8 mouse cellular contexts compared by ENCODE assay signal in the genomic region with DNA sequence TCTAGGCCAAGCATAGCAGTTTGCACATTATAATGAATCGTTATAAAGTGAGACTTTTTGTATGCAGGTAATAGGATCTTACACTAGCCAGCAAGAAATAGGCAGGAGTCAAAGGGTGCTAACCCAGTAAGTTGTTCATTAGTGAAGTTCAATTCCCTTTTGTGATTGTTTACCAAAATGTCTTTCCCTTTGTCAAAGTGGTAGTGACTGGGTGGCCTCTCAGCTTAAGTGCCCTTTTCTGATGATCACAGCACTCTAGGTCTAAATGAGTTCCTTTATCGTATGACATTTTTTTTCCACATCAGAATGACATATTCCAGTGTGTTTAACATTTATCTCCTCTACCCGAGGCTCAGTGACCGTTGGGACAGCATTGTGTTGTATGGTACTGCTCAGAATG. TPM values are rescaled to one million over a fixed set of nuclear protein-coding genes. Genes with fewer than 3 reads are reported as not detected.
DNase-seq lines count a peak whose midpoint lies in the region; ATAC-seq and TF ChIP-seq lines count a peak whose summit lies in the region.

No protein-coding gene starts in this region.

- DNase-seq in layer of hippocampus, adult 2 months (ENCODE audit: low spot score in 2 of 2), result no peak
- DNase-seq in layer of hippocampus, adult 11-12 months (ENCODE audit: low spot score), result no peak
- DNase-seq in midbrain, postnatal 0 days (ENCODE audit: low spot score), result no peak
- DNase-seq in cerebellum, adult 11-12 months, result no peak
- DNase-seq in cerebellum, adult 2 months, result no peak

- no peak overlapping the region for H3K27ac ChIP-seq in layer of hippocampus, adult 2 months
- H3K27ac ChIP-seq in embryonic facial prominence, embryonic 15.5 days (replicated peaks), result no peak overlapping the region
- no peak overlapping the region for H3K27ac ChIP-seq in intestine, embryonic 16.5 days (ENCODE audit: low read length)
- no peak overlapping the region for H3K27ac ChIP-seq in midbrain, postnatal 0 days (ENCODE audit: low read depth, low read length)
- no peak overlapping the region for H3K27ac ChIP-seq in cerebellum, adult 2 months (ENCODE audit: insufficient read depth, low read length)

- H3K9ac ChIP-seq in embryonic facial prominence, embryonic 15.5 days, result no peak overlapping the region
- H3K9ac ChIP-seq in intestine, embryonic 16.5 days (ENCODE audit: low read depth, low read length), result no peak overlapping the region
- H3K9ac ChIP-seq in midbrain, postnatal 0 days (replicated peaks; ENCODE audit: low read length, poor library complexity, severe bottlenecking), result peak overlapping the region; percentile 55; the same call in 1 of the 2 replicates

- H3K4me2 ChIP-seq in embryonic facial prominence, embryonic 15.5 days (replicated peaks), result peak overlapping the region; percentile 66
- peak overlapping the region; percentile 71 for H3K4me2 ChIP-seq in intestine, embryonic 16.5 days (ENCODE audit: low read depth, low read length)
- H3K4me2 ChIP-seq in midbrain, postnatal 0 days (ENCODE audit: low read depth, low read length, poor library complexity, severe bottlenecking), result peak overlapping the region; percentile 57

- TF ChIP-seq CTCF in layer of hippocampus, adult 2 months (conservative IDR thresholded peaks at IDR 0.05), result no peak
- TF ChIP-seq CTCF in midbrain, postnatal 0 days (IDR thresholded peaks at IDR 0.05), result no peak
- no peak for TF ChIP-seq CTCF in cerebellum, adult 2 months (IDR thresholded peaks at IDR 0.05; ENCODE audit: borderline replicate concordance, insufficient read depth, low read depth, low read length)

- 0 out of 2 replicates have a peak, but pooled peaks cover 3% of the 10 kb centered on the region for H3K4me1 ChIP-seq in embryonic facial prominence, embryonic 15.5 days
- no peaks in the 10 kb centered on the region for H3K4me1 ChIP-seq in intestine, embryonic 16.5 days (ENCODE audit: control insufficient read depth, insufficient read depth, low read length)
- H3K4me1 ChIP-seq in midbrain, postnatal 0 days (ENCODE audit: insufficient read depth, low read length), result no peaks in the 10 kb centered on the region
- no peaks in the 10 kb centered on the region for H3K4me1 ChIP-seq in cerebellum, adult 2 months (ENCODE audit: control insufficient read depth, insufficient read depth, low read length)

- WGBS in embryonic facial prominence, embryonic 15.5 days, result 58% methylated on average over 4 of the region's 4 CpGs
- 40% methylated on average over 4 of the region's 4 CpGs for WGBS in intestine, embryonic 16.5 days
- 35% methylated on average over 4 of the region's 4 CpGs for WGBS in midbrain, postnatal 0 days
- WGBS in cerebellum, adult 2 months, result 64% methylated on average over 4 of the region's 4 CpGs

- ATAC-seq in embryonic facial prominence, embryonic 15.5 days (ENCODE audit: insufficient number of reproducible peaks, low FRiP score, low TSS enrichment, low read depth), result no peak
- no peak for ATAC-seq in intestine, embryonic 16.5 days
- no peak for ATAC-seq in midbrain, postnatal 0 days (ENCODE audit: low FRiP score)
- no peak for ATAC-seq in frontal cortex, adult (ENCODE audit: low TSS enrichment)

- H3K9me3 ChIP-seq in embryonic facial prominence, embryonic 15.5 days (replicated peaks), result no peaks in the 10 kb centered on the region
- no peaks in the 10 kb centered on the region for H3K9me3 ChIP-seq in intestine, embryonic 16.5 days (ENCODE audit: control insufficient read depth, low read length)
- no peaks in the 10 kb centered on the region for H3K9me3 ChIP-seq in midbrain, postnatal 0 days (ENCODE audit: low read length)

- 0 out of 2 replicates have a peak, but pooled peaks cover 4% of the 10 kb centered on the region for H3K27me3 ChIP-seq in embryonic facial prominence, embryonic 15.5 days
- peaks cover 3% of the 10 kb centered on the region; the same call in 1 of the 2 replicates for H3K27me3 ChIP-seq in intestine, embryonic 16.5 days (replicated peaks; ENCODE audit: control insufficient read depth, insufficient read depth, low read length)
- H3K27me3 ChIP-seq in midbrain, postnatal 0 days (ENCODE audit: insufficient read depth, low read length), result no peaks in the 10 kb centered on the region
- H3K27me3 ChIP-seq in cerebellum, adult 2 months (ENCODE audit: control insufficient read depth, insufficient read depth, low read length), result no peaks in the 10 kb centered on the region

- peak overlapping the region; percentile 68 for H3K4me3 ChIP-seq in layer of hippocampus, adult 2 months
- H3K4me3 ChIP-seq in embryonic facial prominence, embryonic 15.5 days (replicated peaks), result peak overlapping the region; percentile 60
- H3K4me3 ChIP-seq in intestine, embryonic 16.5 days (ENCODE audit: low read length), result peak overlapping the region; percentile 58
- H3K4me3 ChIP-seq in midbrain, postnatal 0 days (ENCODE audit: low read depth, low read length), result peak overlapping the region; percentile 60
- no peak overlapping the region for H3K4me3 ChIP-seq in cerebellum, adult 2 months (replicated peaks; ENCODE audit: insufficient read depth, low read depth, low read length)

- H3K36me3 ChIP-seq in embryonic facial prominence, embryonic 15.5 days, result no peaks in the 10 kb centered on the region
- H3K36me3 ChIP-seq in intestine, embryonic 16.5 days (ENCODE audit: control insufficient read depth, insufficient read depth, low read length), result no peaks in the 10 kb centered on the region
- H3K36me3 ChIP-seq in midbrain, postnatal 0 days (ENCODE audit: insufficient read depth, low read length), result no peaks in the 10 kb centered on the region

- TF ChIP-seq POLR2A in cerebellum, adult 2 months (IDR thresholded peaks at IDR 0.05; ENCODE audit: borderline replicate concordance, insufficient read depth, low read length), result no peak

RNA-seq across cellular contexts. Expression of a gene that starts 1.6 kb away (rescaled TPM):
- total RNA-seq in layer of hippocampus, adult 2 months (2021), result 10 to 100 TPM; 37.2 to 37.3 TPM
- 39.1 and 40.8 TPM in 2 replicates for polyA plus RNA-seq in embryonic facial prominence, embryonic 15.5 days (2015; fragmentation: Nextera tagmentation; extraction: Ambion mirVana)
- 18.8 and 20.8 TPM in 2 replicates for polyA plus RNA-seq in intestine, embryonic 16.5 days (2015; fragmentation: Nextera tagmentation; extraction: Ambion mirVana)
- total RNA-seq in midbrain, postnatal 0 days (2014; rRNA removed), result 41.9 and 56.3 TPM in 2 replicates
- 37.0 and 42.4 TPM in 2 replicates for polyA plus RNA-seq in midbrain, postnatal 0 days (2015; fragmentation: Nextera tagmentation; extraction: Ambion mirVana)
- 16.3 and 18.0 TPM in 2 replicates for polyA plus RNA-seq in cerebellum, adult 2 months (2012; rRNA removed)
